Mouse (Mus musculus): Measurements from ENCODE around the gene Nup98.

DNA sequence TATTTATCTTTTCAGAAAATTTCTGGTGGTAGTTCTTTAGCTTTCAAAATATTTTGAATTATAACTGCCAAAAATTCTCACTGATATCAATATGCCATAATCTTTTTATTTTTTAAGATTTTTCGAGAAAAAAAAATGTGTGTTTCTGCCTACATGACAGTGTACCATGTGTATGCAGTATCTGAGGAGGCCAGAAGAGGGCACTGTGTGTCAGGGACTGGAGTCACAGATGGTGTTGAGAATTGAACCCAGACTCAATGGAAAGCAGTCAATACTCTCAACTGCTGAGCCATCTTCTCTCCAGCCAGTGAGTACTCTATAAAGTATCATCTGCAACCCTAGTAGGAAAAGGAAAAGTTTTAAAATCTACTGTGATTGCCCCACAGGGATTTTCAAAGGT lies 72.5 kb downstream of the Nup98 start:
- peak; percentile 62 for TF ChIP-seq CTCF (conservative IDR thresholded peaks at IDR 0.05; ENCODE audit: insufficient read depth, insufficient read length, low read depth, low read length)
- TF ChIP-seq POLR2A (IDR thresholded peaks at IDR 0.05; ENCODE audit: low read depth, low read length): no peak
